Mouse (Mus musculus): ENCODE data around the gene Cacna2d3. TPM values are rescaled to one million over a fixed set of nuclear protein-coding genes. Genes with fewer than 3 reads are reported as not detected.

The Cacna2d3 gene
- polyA plus RNA-seq, 2 experiments, result 0.03 TPM; not detected in 1

GRCm38 (mm10) chr14:28959042-28959441 is 762.6 kb downstream of the Cacna2d3 start:
- TF ChIP-seq CTCF (IDR thresholded peaks at IDR 0.05; ENCODE audit: low read depth), result no peak
- no peak for TF ChIP-seq EP300 (IDR thresholded peaks at IDR 0.05; ENCODE audit: low read depth)
- WGBS (ENCODE audit: insufficient replicate concordance), result 25% methylated on average over 3 of the region's 3 CpGs
- DNase-seq (ENCODE audit: low read depth in 3 of 3, low spot score in 3 of 3) (no peak), ATAC-seq (ENCODE audit: insufficient read depth) (no peak)
- no peaks in the 10 kb centered on the region for H3K4me1 ChIP-seq (replicated peaks; ENCODE audit: control insufficient read depth in 2 of 2, insufficient read depth in 2 of 2, low read length in 1 of 2)
- no peaks in the 10 kb centered on the region for H3K9me3 ChIP-seq (ENCODE audit: control insufficient read depth, low read length)
- no peak overlapping the region for H3K4me2 ChIP-seq (ENCODE audit: low read depth)
- no peak overlapping the region for H3K9ac ChIP-seq (replicated peaks)
- no peaks in the 10 kb centered on the region for H3K36me3 ChIP-seq (replicated peaks; ENCODE audit: control insufficient read depth, insufficient read depth, low read depth)
- no peak overlapping the region for H3K4me3 ChIP-seq (ENCODE audit: insufficient read depth in 1 of 2, low read depth in 2 of 2, low read length in 2 of 2)
- no peak overlapping the region for H3K27ac ChIP-seq
- H3K27me3 ChIP-seq (ENCODE audit: control insufficient read depth, insufficient read depth, low read length), result no peaks in the 10 kb centered on the region

- no peak for TF ChIP-seq CTCF (IDR thresholded peaks at IDR 0.05; ENCODE audit: low read depth)
- TF ChIP-seq EP300 (IDR thresholded peaks at IDR 0.05; ENCODE audit: low read depth), result no peak
- ATAC-seq (ENCODE audit: insufficient read depth) (no peak), DNase-seq (ENCODE audit: low read depth in 3 of 3, low spot score in 3 of 3) (no peak)
- Histone ChIP-seq H3K9me3 (ENCODE audit: control insufficient read depth, low read length) (no peaks in the 10 kb centered on the region), H3K9ac (replicated peaks) (no peak overlapping the region), H3K4me2 (ENCODE audit: low read depth) (no peak overlapping the region), H3K36me3 (replicated peaks; ENCODE audit: control insufficient read depth, insufficient read depth, low read depth) (no peaks in the 10 kb centered on the region), H3K4me1 (replicated peaks; ENCODE audit: control insufficient read depth in 2 of 2, insufficient read depth in 2 of 2, low read length in 1 of 2) (no peaks in the 10 kb centered on the region), H3K4me3 (ENCODE audit: insufficient read depth in 1 of 2, low read depth in 2 of 2, low read length in 2 of 2) (no peak overlapping the region), H3K27me3 (ENCODE audit: control insufficient read depth, insufficient read depth, low read length) (no peaks in the 10 kb centered on the region), H3K27ac (no peak overlapping the region)
- 26% methylated on average over 6 of the region's 6 CpGs for WGBS (ENCODE audit: insufficient replicate concordance)
These were observed 763.3 kb downstream of the Cacna2d3 start for GRCm38 (mm10) chr14:28958131-28959015.

GRCm38 (mm10) chr14:28955181-28955580 is 766.5 kb downstream of the Cacna2d3 start:
- 14% methylated on average over 3 of the region's 3 CpGs for WGBS (ENCODE audit: insufficient replicate concordance)
- H3K27me3 ChIP-seq (ENCODE audit: control insufficient read depth, insufficient read depth, low read length), result no peaks in the 10 kb centered on the region
- H3K9me3 ChIP-seq (ENCODE audit: control insufficient read depth, low read length), result no peaks in the 10 kb centered on the region
- no peak for ATAC-seq (ENCODE audit: insufficient read depth)
- no peak overlapping the region for H3K4me2 ChIP-seq (ENCODE audit: low read depth)
- H3K4me1 ChIP-seq (replicated peaks; ENCODE audit: control insufficient read depth in 2 of 2, insufficient read depth in 2 of 2, low read length in 1 of 2), result no peaks in the 10 kb centered on the region
- H3K4me3 ChIP-seq (ENCODE audit: insufficient read depth in 1 of 2, low read depth in 2 of 2, low read length in 2 of 2), result no peak overlapping the region
- TF ChIP-seq CTCF (IDR thresholded peaks at IDR 0.05; ENCODE audit: low read depth), result no peak
- TF ChIP-seq EP300 (IDR thresholded peaks at IDR 0.05; ENCODE audit: low read depth), result no peak
- no peak for DNase-seq (ENCODE audit: low read depth in 3 of 3, low spot score in 3 of 3)
- H3K27ac ChIP-seq, result no peak overlapping the region
- H3K36me3 ChIP-seq (replicated peaks; ENCODE audit: control insufficient read depth, insufficient read depth, low read depth), result no peaks in the 10 kb centered on the region
- H3K9ac ChIP-seq (replicated peaks), result no peak overlapping the region

- H3K9ac ChIP-seq (replicated peaks), result no peak overlapping the region
- ATAC-seq (ENCODE audit: insufficient read depth) (no peak), DNase-seq (ENCODE audit: low read depth in 3 of 3, low spot score in 3 of 3) (no peak)
- H3K4me2 ChIP-seq (ENCODE audit: low read depth), result no peak overlapping the region
- no peaks in the 10 kb centered on the region for H3K27me3 ChIP-seq (ENCODE audit: control insufficient read depth, insufficient read depth, low read length)
- H3K4me3 ChIP-seq (ENCODE audit: insufficient read depth in 1 of 2, low read depth in 2 of 2, low read length in 2 of 2), result no peak overlapping the region
- 38% methylated on average over 3 of the region's 3 CpGs for WGBS (ENCODE audit: insufficient replicate concordance)
- no peak for TF ChIP-seq CTCF (IDR thresholded peaks at IDR 0.05; ENCODE audit: low read depth)
- no peak for TF ChIP-seq EP300 (IDR thresholded peaks at IDR 0.05; ENCODE audit: low read depth)
- H3K9me3 ChIP-seq (ENCODE audit: control insufficient read depth, low read length), result no peaks in the 10 kb centered on the region
- no peaks in the 10 kb centered on the region for H3K4me1 ChIP-seq (replicated peaks; ENCODE audit: control insufficient read depth in 2 of 2, insufficient read depth in 2 of 2, low read length in 1 of 2)
- H3K27ac ChIP-seq, result no peak overlapping the region
- no peaks in the 10 kb centered on the region for H3K36me3 ChIP-seq (replicated peaks; ENCODE audit: control insufficient read depth, insufficient read depth, low read depth)
These were observed 767.1 kb downstream of the Cacna2d3 start for GRCm38 (mm10) chr14:28954588-28954987.

GRCm38 (mm10) chr14:28954086-28954485 is 767.6 kb downstream of the Cacna2d3 start:
- TF ChIP-seq CTCF (IDR thresholded peaks at IDR 0.05; ENCODE audit: low read depth) (no peak), EP300 (IDR thresholded peaks at IDR 0.05; ENCODE audit: low read depth) (no peak)

More at GRCm38 (mm10) chr14:28954086-28954485, 767.6 kb downstream of the Cacna2d3 start:
- no peak for DNase-seq (ENCODE audit: low read depth in 3 of 3, low spot score in 3 of 3)
- H3K9me3 ChIP-seq (ENCODE audit: control insufficient read depth, low read length), result no peaks in the 10 kb centered on the region
- no peak overlapping the region for H3K27ac ChIP-seq
- no peaks in the 10 kb centered on the region for H3K36me3 ChIP-seq (replicated peaks; ENCODE audit: control insufficient read depth, insufficient read depth, low read depth)
- 48% methylated on average over 6 of the region's 6 CpGs for WGBS (ENCODE audit: insufficient replicate concordance)
- no peak overlapping the region for H3K4me3 ChIP-seq (ENCODE audit: insufficient read depth in 1 of 2, low read depth in 2 of 2, low read length in 2 of 2)
- no peaks in the 10 kb centered on the region for H3K4me1 ChIP-seq (replicated peaks; ENCODE audit: control insufficient read depth in 2 of 2, insufficient read depth in 2 of 2, low read length in 1 of 2)
- ATAC-seq (ENCODE audit: insufficient read depth), result no peak
- no peak overlapping the region for H3K4me2 ChIP-seq (ENCODE audit: low read depth)
- no peaks in the 10 kb centered on the region for H3K27me3 ChIP-seq (ENCODE audit: control insufficient read depth, insufficient read depth, low read length)
- no peak overlapping the region for H3K9ac ChIP-seq (replicated peaks)

All from liver, embryonic 14.5 days (tissue).